Mouse (Mus musculus): ENCODE data around the gene Mcoln2.
A peak's percentile ranks its signal among the peaks of the same experiment; 100 is the strongest.

The Mcoln2 gene

DNA sequence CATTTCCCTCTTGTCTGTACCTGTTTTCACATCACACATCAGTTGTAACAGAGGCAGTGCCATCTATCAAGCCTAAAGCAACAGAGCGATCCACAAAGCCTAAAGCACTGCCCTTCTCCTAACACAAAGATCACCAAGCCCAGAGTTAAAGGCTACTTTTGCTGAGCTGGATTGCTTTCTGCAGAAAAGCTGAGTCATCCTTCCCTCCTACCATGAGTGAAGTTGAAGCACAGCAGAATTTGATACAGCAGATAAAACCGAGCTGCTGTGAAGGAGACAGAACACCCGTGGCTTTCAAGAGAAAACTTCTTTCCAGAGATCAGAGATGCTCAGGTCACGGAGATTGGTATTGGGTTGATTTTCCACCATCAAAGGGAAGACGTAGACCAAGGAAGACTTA, 3.5 kb upstream of the Mcoln2 start:
- DNase-seq (ENCODE audit: low spot score in 2 of 2), result no peak

DNA sequence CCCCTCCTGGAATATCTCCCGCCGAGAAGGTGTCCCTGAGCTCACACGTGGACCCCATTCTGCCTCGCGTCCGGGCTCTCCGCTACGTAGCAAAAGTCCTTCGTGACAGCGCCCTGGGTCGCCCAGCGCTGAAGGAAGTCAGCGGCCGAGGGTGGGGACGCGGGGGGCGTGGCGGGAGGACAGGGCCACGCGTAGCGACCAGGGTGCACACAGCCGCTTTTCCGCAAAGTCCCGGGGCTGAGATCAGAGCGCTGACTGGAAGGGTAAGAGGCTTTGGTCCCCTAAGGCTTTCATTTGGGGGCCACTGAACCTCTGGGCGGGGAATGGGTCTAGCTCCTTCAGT, 396 bp downstream of the Mcoln2 start:
- DNase-seq (ENCODE audit: low spot score in 2 of 2), result no peak

DNA sequence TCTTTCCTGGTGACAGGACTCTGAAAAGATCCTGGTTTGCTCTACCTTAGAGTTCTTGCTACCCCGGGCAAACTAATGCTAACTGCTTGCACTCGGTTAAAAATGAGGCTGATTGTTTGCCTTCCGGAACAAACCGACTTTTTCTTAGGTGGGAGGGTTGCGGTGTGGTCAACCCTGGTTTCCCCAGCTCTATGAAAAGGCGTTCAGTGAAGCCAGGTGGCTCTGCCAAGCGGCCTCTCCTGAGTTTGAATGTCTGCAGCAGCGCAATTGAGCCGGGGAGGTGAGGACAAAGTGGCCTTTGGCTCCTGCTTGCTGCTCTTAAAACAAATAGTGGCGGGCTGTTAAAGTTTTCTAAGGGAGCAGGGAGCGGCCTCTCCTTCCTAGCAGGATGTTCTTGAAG, 927 bp downstream of the Mcoln2 start:
- DNase-seq (ENCODE audit: low spot score in 2 of 2), result no peak

DNA sequence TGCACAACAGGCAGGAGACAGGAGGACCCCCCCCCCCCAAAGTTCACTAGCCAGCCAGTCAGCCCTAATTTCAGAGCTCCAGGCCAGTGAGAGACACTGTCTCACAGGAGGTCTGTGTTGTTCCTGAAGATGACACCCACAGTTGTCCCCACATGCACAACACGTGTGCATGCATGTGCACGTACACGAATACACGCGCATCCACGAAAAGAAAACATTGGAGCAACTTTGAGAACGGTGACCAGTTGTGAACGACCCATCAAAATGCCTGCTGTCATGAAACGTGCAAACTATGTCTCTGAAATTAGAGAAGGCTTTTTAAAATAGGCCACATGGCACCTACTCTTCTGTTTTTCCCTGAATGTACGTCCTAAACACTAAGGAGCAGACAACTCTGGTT, 1.7 kb downstream of the Mcoln2 start:
- no peak for DNase-seq (ENCODE audit: low spot score in 2 of 2)

DNA sequence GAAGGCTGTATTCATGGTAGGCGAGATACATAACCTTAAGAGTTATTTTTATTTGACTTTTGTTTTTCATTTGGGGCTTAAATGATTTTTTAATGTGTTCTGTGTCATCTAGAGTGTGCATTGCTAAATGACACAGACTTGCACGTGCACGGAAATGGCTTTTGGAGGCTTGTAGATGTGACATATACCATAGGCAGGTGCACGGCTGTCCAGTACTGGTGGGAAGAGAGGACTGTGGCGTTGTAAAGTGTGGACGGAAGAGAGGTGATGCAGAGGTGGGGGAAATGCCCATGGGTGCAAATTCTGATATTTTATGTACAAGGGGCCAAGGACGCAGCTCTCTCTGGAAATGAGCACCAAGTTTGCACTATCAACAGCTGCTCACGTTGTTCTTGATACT, 2.1 kb downstream of the Mcoln2 start:
- no peak for DNase-seq (ENCODE audit: low spot score in 2 of 2)

DNA sequence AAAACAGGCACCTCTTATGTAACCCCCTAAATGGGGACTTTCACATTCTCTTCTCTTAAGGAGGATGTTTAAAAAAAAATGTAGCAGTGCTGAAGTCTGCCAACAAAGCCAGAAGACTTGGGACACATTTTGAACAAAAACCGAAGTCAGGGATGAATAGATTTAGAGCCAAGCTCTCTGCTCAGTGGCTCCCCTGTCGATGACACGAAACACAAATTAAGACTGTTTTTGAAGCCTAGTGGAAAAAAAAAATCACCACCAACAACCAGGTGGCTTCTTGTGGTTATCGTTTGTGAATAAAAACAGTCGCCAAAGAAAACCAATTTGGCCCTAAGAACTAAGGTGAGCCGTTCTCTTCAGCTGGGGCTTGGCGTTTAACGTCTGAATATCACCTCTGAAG, 2.7 kb downstream of the Mcoln2 start:
- no peak for DNase-seq (ENCODE audit: low spot score in 2 of 2)

DNA sequence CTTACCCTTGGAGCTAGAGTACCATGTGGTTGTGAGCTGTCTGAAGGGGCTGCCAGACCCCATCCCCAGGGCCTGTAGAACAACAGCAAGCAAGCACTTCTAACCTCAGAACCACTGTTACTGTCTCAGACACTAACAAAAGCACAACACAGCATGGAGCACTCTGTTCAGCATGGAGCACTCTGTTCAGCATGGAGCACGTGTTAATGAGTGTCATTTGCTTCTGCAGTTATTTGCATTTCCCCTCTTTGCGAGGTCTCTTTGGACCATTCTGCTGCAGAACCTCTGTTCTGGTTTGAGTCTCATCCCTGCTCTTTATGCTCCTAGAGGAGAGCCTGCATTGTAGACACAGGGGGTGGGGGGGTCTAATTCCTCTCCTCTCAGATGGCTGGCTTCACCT, 3.3 kb downstream of the Mcoln2 start:
- DNase-seq (ENCODE audit: low spot score in 2 of 2), result no peak

DNA sequence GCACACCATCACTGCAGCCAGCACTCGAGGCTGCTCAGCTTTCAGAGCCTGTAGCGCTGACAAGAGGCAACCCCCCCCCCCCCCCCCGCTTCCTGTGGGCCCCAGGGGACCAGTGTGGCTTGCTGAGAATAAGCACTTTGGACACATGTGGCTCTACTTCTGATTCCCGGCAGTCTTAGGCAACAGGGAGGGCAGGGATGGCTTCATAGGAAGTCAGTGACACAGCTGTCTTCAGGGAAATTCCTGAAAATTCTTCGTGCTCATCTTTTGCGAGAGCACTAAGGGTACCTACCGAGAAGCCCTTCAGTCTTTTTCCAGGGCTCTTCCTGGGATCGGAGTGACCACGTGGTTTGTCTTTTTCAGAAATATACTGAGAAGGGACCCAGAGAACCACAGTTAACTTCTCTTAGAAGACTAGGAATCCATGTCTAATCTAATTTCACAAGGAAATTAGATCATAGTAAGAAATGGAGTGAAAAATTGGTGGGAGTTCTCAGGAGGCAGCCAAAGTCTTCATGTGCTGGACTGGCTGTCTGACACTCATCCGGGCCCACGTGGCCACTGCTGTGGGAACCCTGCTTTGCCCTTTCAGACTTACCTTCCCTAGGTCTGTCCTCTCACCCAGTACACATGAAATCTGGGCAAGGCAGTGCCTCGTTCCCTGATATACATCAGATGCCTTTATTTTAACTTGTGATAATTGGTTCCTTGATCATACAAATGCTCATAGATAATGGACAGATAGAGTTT, 4.4 kb downstream of the Mcoln2 start:
- no peak for DNase-seq (ENCODE audit: low spot score in 2 of 2)

DNA sequence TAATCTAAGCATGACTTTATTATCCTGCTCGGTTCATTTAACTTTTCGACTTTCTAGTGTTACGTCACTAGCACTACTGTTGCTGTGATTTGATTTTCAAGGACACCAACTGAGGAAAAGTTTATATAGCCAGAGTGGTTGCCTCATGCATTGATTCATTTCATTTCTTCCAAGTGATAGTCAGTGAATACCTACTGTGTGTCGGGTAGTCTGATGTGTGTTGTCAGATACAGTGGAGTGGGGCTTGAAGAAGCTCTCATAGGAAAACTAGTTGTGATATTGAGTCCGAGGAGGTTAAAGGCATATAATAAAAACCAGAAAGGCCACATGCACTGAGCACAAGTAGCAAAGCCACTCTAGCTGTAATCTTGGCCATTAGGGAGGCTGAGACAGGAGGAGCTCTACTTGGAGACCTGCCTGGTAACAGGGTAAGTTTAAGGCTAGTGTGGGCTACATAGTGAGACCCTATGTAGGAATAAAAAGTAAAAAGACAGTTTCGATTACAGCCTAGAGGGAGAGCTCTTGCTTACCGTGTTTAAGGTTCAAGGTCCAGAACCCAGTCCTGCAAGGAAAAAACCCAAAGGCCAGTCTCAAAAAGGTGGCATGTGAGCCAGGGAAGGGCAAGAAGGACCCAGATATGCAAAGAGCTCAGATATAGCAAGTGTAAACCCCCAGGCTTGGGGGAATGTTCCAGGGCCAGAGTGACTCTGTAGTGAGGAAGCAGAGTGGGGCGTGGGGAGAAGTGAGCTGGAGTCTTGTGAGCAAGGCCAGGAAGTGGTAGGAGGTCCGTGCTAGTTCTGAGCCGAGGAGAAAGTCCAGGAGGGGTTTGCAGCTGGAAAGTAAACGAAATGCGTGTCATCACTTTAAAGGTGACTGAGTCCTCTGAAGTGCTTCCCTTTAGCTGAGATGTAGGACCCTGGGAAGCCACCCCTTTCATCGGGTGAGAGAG, 6.3 kb downstream of the Mcoln2 start:
- DNase-seq (ENCODE audit: low spot score in 2 of 2), result no peak

DNA sequence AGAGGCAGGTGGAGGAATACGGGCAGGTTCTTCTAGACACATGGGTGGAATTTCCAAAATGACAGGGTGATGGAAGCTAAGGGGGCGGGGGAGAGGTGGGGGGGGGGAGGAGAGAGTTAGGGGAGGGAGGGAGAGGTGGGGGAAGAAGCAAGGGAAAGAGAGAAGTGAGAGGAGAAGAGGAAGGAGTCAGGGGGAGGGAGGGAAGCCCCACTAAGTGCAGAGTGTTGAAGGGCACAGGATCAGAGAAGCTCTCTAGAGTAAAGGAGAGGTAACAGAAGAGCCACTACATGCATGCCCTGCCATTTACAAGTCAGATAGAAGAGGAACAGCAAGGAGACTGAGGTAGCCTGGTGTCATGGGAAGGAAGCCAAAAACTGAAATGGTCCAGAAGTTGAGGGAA, 7.2 kb downstream of the Mcoln2 start:
- DNase-seq (ENCODE audit: low spot score in 2 of 2), result no peak

DNA sequence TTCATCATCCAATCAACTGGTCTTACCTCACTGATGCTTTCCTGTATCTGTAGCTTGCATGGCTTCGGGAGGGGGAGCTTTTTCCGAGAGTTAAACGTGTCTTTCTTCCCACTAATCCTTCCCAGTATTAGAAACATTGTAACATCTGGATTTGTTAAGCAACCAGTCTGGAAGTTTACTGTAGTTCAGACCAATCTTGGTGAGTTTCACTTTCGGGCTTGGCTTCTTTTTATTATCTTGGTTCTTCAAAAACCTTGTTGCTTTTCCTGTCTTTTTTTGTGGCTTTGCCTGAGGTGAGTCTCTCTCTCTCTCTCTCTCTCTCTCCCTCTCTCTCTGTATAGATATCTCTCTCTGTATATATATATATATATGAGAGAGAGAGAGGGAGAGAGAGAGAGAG, 8.4 kb downstream of the Mcoln2 start:
- DNase-seq (ENCODE audit: low spot score in 2 of 2), result no peak

DNA sequence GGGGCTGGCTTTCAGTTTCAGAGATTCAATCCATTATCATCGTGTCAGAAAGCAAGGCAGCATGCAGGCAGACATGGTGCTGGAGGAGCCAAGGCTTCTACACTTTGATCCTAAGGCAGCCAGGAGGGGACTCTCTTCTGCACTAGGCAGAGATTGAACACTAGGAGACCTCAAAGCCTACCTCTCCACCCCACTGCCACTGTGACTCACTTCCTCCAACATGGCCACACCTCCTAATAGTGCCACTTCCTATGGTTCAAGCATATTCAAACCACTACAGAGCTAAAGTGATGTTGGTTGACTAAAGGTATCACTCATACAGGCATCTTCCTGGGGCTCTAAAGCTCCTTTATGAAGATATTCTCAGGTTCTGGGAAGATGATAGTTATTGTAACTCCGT, 9.7 kb downstream of the Mcoln2 start:
- no peak for DNase-seq (ENCODE audit: low spot score in 2 of 2)

DNA sequence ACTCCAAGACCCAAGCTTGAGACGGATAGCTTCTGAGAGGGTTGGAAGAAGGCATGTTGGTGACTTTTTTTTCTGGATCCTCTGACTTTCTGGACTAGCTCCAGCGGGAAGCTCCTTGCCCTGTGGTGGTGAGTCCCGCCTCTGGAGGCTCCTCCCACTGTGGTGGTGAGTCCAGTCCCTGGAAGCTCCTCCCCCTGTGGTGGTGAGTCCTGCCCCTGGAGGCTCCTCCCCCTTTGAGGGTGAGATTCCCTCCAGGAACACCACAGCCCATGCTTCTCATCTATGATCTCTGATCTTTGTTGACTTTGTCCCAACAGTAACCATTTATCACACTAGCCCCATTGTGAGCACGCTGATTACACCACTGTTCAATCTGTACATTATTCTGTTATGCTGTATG, 12.6 kb downstream of the Mcoln2 start:
- DNase-seq (ENCODE audit: low spot score in 2 of 2), result no peak

DNA sequence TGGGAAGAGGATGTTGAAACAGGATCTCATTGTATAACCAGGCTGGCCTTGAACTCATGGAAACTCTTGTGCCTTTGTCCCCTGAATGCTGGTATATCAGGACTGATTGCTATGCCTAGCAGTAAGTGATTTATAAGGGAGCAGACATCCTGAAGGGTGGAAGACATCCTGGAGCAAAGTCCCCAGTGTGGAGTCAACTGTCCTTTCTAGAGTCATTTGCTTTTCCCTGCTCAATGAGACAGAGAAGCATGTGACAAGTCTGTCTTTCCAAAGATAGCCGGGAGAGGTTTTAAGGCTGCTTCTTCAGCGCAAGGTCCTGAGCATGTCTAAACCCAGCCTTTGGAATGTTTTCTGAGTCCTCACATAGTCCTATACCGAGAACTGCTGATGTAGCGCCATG, 19.7 kb downstream of the Mcoln2 start:
- DNase-seq (ENCODE audit: low spot score in 2 of 2), result no peak

DNA sequence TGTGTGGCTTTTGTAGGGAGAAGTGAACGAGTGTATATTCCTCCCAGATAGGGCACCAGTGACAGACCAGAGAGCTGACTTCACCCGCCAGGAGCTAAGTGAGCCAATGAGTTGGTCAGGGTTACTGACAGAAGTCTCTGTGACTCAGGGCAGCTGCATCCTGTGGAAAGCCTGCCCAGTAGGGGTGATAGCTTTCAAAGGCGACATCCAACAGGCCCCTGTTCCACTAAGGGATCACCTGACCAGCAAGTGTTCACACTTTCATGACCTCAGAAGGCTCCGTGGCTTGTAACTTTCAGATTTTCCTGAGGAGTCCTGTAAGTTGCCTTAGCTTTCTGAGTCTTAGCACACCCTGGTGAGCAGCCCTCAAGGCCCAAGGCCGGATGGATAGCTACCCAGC, 23.4 kb downstream of the Mcoln2 start:
- no peak for DNase-seq (ENCODE audit: low spot score in 2 of 2)

DNA sequence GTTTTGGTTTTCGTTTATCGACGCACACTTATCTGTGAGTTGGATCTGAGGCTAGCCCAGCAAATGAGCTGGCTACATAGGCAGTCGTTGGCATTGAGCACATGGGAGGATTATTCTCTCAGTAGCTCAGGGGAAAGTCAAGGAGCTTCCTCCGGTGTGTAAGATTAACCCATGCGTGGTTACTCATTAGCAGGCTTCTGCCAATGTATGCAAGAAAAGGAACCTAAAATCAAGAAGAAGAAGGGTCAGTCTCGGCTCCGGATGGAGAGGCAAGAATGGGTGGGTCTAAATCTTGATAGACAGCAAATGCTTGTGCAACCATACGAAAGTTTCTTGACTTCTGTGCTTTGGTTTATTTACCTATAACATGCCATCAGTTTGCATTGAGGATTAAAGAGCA, 24.6 kb downstream of the Mcoln2 start:
- DNase-seq (ENCODE audit: low spot score in 2 of 2), result no peak

DNA sequence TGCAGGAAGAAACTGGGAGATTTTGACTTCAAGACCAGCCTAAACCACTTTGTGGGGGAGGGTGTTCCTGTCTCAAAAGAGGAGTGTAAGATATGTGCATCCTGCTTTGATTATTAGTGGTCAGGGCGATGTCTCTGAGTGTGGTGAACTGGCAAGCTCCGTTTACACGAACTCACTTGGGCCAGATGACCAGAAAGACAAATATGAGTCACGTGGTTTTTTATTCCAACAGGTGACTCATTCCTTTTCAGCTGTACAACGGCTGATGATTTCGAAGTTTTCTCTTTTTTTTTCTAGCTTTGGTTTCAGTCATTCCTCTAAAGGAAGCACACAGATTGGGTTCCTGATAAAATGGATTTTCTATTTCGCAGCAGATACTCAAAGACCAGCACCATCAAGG, 27.7 kb downstream of the Mcoln2 start:
- DNase-seq (ENCODE audit: low spot score in 2 of 2), result no peak

DNA sequence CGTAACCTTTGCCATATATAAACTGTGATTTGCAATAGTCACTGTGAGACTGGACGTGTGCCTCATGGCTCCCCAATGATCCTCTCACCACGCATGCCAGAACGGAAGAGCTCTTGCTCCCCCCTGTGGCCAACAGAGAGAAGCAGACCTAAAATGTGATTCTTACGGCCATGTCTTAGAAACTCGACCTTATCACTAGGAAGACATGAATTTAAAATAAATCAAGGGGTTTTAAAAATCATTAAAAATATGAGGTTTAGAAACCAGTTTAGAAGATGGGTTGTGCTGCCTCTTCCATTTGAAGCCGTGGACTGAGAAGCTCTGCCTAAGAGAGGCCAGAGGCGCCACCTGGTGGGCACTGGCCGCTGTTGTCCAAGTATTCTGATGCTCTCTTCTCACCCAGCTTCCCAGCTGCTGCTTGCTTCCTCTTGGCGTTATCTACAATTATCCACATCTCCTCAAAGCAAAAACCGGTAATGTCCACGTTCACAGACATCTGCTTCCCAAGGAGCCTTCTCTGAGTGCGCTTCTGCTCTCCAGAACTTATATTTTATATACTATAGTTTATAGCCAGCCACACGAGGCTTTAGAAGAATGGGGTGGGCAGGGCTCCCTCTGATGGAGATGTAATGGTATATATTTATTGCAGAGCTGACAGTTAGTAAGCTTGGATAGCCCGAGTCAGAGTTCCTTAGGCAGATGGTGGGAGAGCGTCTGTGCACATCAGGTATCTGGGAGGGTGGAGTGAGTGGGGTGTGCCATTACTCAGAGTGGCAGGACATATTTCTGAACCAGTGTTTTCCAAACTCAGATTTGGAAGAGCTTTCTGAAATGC, 28.3 kb downstream of the Mcoln2 start:
- DNase-seq (ENCODE audit: low spot score in 2 of 2), result peak; percentile 80

DNA sequence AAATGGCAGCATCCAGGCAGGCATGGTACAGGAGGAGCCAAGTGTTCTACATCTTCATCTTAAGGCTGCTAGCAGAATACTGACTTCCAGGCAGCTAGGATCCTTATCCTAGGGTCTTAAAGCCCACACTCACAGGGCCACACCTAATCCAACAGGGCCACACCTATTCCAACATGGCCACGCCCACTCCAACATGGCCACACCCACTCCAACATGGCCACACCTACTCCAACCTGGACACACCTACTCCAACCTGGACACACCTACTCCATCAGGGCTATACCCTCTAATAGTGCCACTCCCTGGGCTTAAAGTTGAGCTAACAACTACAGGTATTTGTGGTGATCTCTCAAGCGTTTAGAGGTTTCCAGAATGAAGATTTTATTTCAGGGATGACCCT, 30.7 kb downstream of the Mcoln2 start:
- no peak for DNase-seq (ENCODE audit: low spot score in 2 of 2)

DNA sequence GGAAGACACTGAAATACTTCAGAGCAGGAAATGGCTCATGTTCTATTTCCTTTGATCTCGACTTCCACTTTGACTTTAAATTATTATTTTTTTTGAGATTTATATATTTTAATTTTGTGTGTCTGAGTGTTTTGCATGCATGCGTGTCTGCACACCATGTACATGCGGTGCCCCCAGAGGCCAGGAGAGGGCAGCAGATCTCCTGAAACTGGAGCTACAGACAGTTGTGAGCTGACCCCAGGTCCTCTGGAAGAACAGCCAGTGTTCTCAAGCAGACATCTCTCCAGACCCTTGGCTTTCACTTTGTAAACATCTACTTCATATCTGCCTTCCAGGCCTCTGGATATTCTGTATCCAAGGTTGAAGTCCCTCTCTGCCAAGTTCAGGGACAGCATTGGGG, 31.4 kb downstream of the Mcoln2 start:
- DNase-seq (ENCODE audit: low spot score in 2 of 2), result peak; percentile 12 to 26

DNA sequence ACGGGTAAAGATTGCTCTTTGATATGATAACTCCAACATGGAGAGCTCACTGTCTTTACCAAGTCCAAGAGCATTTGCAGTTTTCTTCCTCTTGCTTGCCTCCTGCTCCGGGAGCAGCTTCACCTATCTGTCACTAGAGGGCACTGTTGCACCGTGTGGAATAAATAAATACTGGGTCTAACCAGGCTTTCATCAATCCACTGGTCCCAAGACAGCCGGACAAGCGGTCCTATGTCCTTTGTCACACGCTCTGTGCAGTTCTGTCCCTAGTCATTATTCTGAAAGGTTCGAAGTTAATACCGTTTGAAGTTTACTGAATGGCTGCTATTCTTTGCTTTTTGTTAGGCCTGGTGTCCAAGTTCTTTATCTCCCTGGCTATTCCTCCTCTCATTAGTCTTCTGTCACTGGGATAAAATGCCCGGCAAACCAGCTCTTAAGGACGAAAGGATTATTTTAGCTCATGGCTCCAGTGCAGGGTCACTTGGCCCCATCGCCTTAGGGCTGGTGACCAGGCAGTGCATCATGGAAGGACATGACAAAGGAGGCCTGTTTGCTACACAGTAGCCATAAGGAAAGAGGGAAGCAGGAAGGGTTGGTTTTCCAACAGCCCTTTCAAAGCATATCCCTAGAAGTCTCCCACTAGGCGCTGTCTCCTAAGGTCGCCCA, 35.5 kb downstream of the Mcoln2 start:
- peak; percentile 51 to 67 for DNase-seq (ENCODE audit: low spot score in 2 of 2)

DNA sequence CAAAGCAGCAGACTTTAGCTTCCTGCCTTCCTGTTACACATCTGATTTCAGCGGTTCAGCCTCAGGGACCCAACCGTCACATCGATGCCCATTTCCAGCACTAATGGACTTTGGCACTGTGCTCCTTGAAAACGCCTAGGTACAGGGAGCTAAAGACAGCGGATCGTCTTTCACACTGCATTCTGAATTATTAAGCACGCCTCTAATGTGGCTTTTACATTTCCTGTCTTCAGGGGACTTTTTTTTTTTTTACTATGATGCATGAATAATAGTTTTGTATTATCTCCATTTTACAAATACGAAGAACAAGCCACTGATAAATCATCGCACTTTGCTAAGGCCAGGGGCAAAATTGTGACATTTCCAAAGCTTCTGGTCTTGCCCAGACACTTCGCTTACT, 36.4 kb downstream of the Mcoln2 start:
- DNase-seq (ENCODE audit: low spot score in 2 of 2), result no peak
